Mouse (Mus musculus) heart, adult 2 months (tissue): ENCODE data around the gene Pelo.

ENCODE experiments used
- CTCF ChIP-seq: fragments of 200-600 bp; IDR thresholded peaks from 2 replicates; pipeline ENCODE4 v1.8.1; 2022; ENCODE audit warnings: antibody characterized with exemption, mild to moderate bottlenecking, moderate library complexity
- EP300 ChIP-seq: fragments of 200-500 bp; IDR thresholded peaks from 2 replicates; pipeline ENCODE4 v1.6.1; 2011; ENCODE audit warnings: low read depth, low read length, control low read depth; ENCODE audit not compliant: insufficient read depth
- POLR2A ChIP-seq: fragments of 200-500 bp; IDR thresholded peaks from 2 replicates; pipeline ENCODE4 v1.6.1; 2011; ENCODE audit warnings: mild to moderate bottlenecking, low read depth, low read length, control low read depth; ENCODE audit not compliant: insufficient read depth

- TF ChIP-seq CTCF (no peak), POLR2A (no peak), EP300 (no peak)
These were observed 35.1 kb upstream of the Pelo start for GRCm38 (mm10) chr13:115125130-115125529.
